Mouse (Mus musculus) MEL (cell line): ENCODE measurements around the gene F2. TPM values are rescaled to one million over a fixed set of nuclear protein-coding genes. Genes with fewer than 3 reads are reported as not detected.

Source experiments
- DNase-seq: peaks from one replicate; pipeline ENCODE4 v3.0.0; 2011; ENCODE audit warnings: low read depth, low spot score
- H3K27ac ChIP-seq: 2 replicates; pipeline ENCODE4 v1.5.1; 2012; ENCODE audit warnings: low read depth, mild to moderate bottlenecking, control low read depth, low read length, moderate library complexity; ENCODE audit not compliant: control insufficient read depth
- H3K27me3 ChIP-seq, 2 experiments: fragments of 150-350 bp in 1 of 2; sonication (generic) in 1 of 2; 2 replicates each; pipeline ENCODE4 v1.6.1; 2012; ENCODE audit warnings: low read length in 2 of 2, mild to moderate bottlenecking in 2 of 2, improper control_type of control experiment in 1 of 2, moderate library complexity in 1 of 2; ENCODE audit not compliant: insufficient read depth in 2 of 2, control insufficient read depth in 1 of 2
- H3K36me3 ChIP-seq, 2 experiments: 2 replicates each; pipeline ENCODE4 v1.6.1; 2012 to 2014; ENCODE audit warnings: low read length in 2 of 2, improper control_type of control experiment in 1 of 2, inconsistent platforms in 1 of 2, mild to moderate bottlenecking in 1 of 2; ENCODE audit not compliant: insufficient read depth in 2 of 2, control insufficient read depth in 1 of 2
- H3K4me1 ChIP-seq, 2 experiments: fragments of 150-350 bp in 1 of 2; sonication (generic) in 1 of 2; 2 replicates each; pipeline ENCODE4 v1.6.1; 2012; ENCODE audit warnings: low read length in 2 of 2, improper control_type of control experiment in 1 of 2, mild to moderate bottlenecking in 1 of 2; ENCODE audit not compliant: insufficient read depth in 2 of 2, control insufficient read depth in 1 of 2
- H3K4me3 ChIP-seq, 2 experiments: fragments of 150-350 bp in 1 of 2; sonication (generic) in 1 of 2; 2 replicates each; pipeline ENCODE4 v1.5.1; 2012; ENCODE audit warnings: low read depth in 2 of 2, low read length in 2 of 2, mild to moderate bottlenecking in 2 of 2, moderate library complexity in 2 of 2, control low read depth in 1 of 2, improper control_type of control experiment in 1 of 2; ENCODE audit not compliant: control insufficient read depth in 1 of 2, insufficient read depth in 1 of 2
- H3K79me2 ChIP-seq: 2 replicates; pipeline ENCODE4 v1.6.1; 2012; ENCODE audit warnings: mild to moderate bottlenecking, low read length, moderate library complexity; ENCODE audit not compliant: control insufficient read depth, poor library complexity, insufficient read depth
- H3K9ac ChIP-seq: 2 replicates; pipeline ENCODE4 v1.6.1; 2012; ENCODE audit warnings: low read depth, mild to moderate bottlenecking, control low read depth, low read length, moderate library complexity; ENCODE audit not compliant: control insufficient read depth, poor library complexity, severe bottlenecking
- H3K9me3 ChIP-seq: fragments of 150-350 bp; sonication (generic); replicated peaks from 2 replicates; pipeline ENCODE4 v1.6.1; 2012; ENCODE audit warnings: mild to moderate bottlenecking, low read length, improper control_type of control experiment, moderate library complexity; ENCODE audit not compliant: insufficient read depth
- CTCF ChIP-seq, 3 experiments: IDR thresholded peaks in 2 of 3; conservative IDR thresholded peaks in 1 of 3; 2 replicates each; pipeline ENCODE4 v1.5.1; 2011 to 2012; ENCODE audit warnings: low read length in 3 of 3, low read depth in 2 of 3, mild to moderate bottlenecking in 2 of 3, improper control_type of control experiment in 1 of 3, inconsistent platforms in 1 of 3, mixed read lengths in 1 of 3, moderate library complexity in 1 of 3; ENCODE audit not compliant: control insufficient read depth in 1 of 3, insufficient read depth in 1 of 3, poor library complexity in 1 of 3, severe bottlenecking in 1 of 3
- ELF1 ChIP-seq: IDR thresholded peaks from 2 replicates; pipeline ENCODE4 v1.6.1; 2014; ENCODE audit warnings: low read depth, mild to moderate bottlenecking, inconsistent platforms, low read length, improper control_type of control experiment, moderate library complexity
- ETS1 ChIP-seq: IDR thresholded peaks from 2 replicates; pipeline ENCODE4 v1.6.1; 2012; ENCODE audit warnings: low read depth, mild to moderate bottlenecking, inconsistent platforms, low read length, improper control_type of control experiment, moderate library complexity
- MAZ ChIP-seq: IDR thresholded peaks from 2 replicates; pipeline ENCODE4 v1.6.1; 2012; ENCODE audit warnings: low read depth, mild to moderate bottlenecking, inconsistent platforms, low read length, improper control_type of control experiment
- MEF2A ChIP-seq: IDR thresholded peaks from 2 replicates; pipeline ENCODE4 v1.6.1; 2014; ENCODE audit warnings: low read depth, mild to moderate bottlenecking, inconsistent platforms, low read length, improper control_type of control experiment; ENCODE audit not compliant: poor library complexity, insufficient replicate concordance, severe bottlenecking; ENCODE audit errors: extremely low read depth
- NELFE ChIP-seq: IDR thresholded peaks from 2 replicates; pipeline ENCODE4 v1.6.1; 2011; ENCODE audit warnings: low read depth, low read length, improper control_type of control experiment
- RAD21 ChIP-seq: IDR thresholded peaks from 2 replicates; pipeline ENCODE4 v1.6.1; 2011; ENCODE audit warnings: mild to moderate bottlenecking, low read depth, low read length, improper control_type of control experiment
- SMC3 ChIP-seq: IDR thresholded peaks from 2 replicates; pipeline ENCODE4 v1.6.1; 2011; ENCODE audit warnings: low read depth, low read length, improper control_type of control experiment
- USF1 ChIP-seq: IDR thresholded peaks from 2 replicates; pipeline ENCODE4 v1.6.1; 2014; ENCODE audit warnings: low read depth, mild to moderate bottlenecking, inconsistent platforms, low read length, improper control_type of control experiment, moderate library complexity
- ZC3H11A ChIP-seq: IDR thresholded peaks from 2 replicates; pipeline ENCODE4 v1.6.1; 2012; ENCODE audit warnings: low read depth, mild to moderate bottlenecking, inconsistent platforms, low read length, improper control_type of control experiment
- polyA plus RNA-seq, 2 experiments: library from polyadenylated mRNA; stranded (reverse) in 1 of 2; unstranded in 1 of 2; fragments of >175 nt in 1 of 2; fragments of >200 nt in 1 of 2; gene quantifications; 2 replicates each; pipeline versions ENCODE4 v1.2.1 to v1.2.4; 2012; ENCODE audit warnings: low replicate concordance in 2 of 2, low read depth in 1 of 2; ENCODE audit not compliant: insufficient read length in 2 of 2, insufficient read depth in 1 of 2, missing spikeins in 1 of 2
- total RNA-seq: library from RNA; depleted of rRNA; stranded (reverse); fragments of 300-350 nt; gene quantifications from 2 replicates; pipeline ENCODE4 v1.2.3, GENCODE M21; 2012

The F2 gene
- total and polyA plus RNA-seq, 3 experiments: 0.04 to 0.06 TPM; not detected in 1

GRCm38 (mm10) chr2:91682850-91683249 lies 46.6 kb upstream of the F2 start:
- H3K4me1 ChIP-seq: no peaks in the 10 kb centered on the region
- no peak overlapping the region for H3K9ac ChIP-seq
- TF ChIP-seq ELF1: no peak
- TF ChIP-seq CTCF (IDR thresholded peaks at IDR 0.05 in 2 of 3, conservative IDR thresholded peaks at IDR 0.05 in 1 of 3; ENCODE audit: control insufficient read depth in 1 of 3, insufficient read depth in 1 of 3, low read depth in 2 of 3, low read length in 3 of 3, poor library complexity in 1 of 3, severe bottlenecking in 1 of 3): peak; percentile 36 to 55 (median 40); a peak in 5 of 6 replicates
- TF ChIP-seq SMC3: peak; percentile 25; the same call in 1 of the 2 replicates
- peak; percentile 39 for TF ChIP-seq RAD21
- no peak for TF ChIP-seq MAZ
- no peak for TF ChIP-seq ZC3H11A
- H3K9me3 ChIP-seq: no peaks in the 10 kb centered on the region
- no peaks in the 10 kb centered on the region for H3K79me2 ChIP-seq
- no peak overlapping the region for H3K27ac ChIP-seq
- no peaks in the 10 kb centered on the region; a peak in 1 of 4 replicates for H3K36me3 ChIP-seq
- no peak overlapping the region for H3K4me3 ChIP-seq
- DNase-seq: peak; percentile 76
- no peaks in the 10 kb centered on the region for H3K27me3 ChIP-seq

- no peaks in the 10 kb centered on the region for H3K9me3 ChIP-seq
- TF ChIP-seq CTCF (IDR thresholded peaks at IDR 0.05 in 2 of 3, conservative IDR thresholded peaks at IDR 0.05 in 1 of 3; ENCODE audit: control insufficient read depth in 1 of 3, insufficient read depth in 1 of 3, low read depth in 2 of 3, low read length in 3 of 3, poor library complexity in 1 of 3, severe bottlenecking in 1 of 3) (no peak), NELFE (no peak), SMC3 (no peak), USF1 (no peak), ETS1 (no peak)
- H3K79me2 ChIP-seq: no peaks in the 10 kb centered on the region
- no peaks in the 10 kb centered on the region; a peak in 1 of 4 replicates for H3K36me3 ChIP-seq
- no peaks in the 10 kb centered on the region for H3K27me3 ChIP-seq
- no peak overlapping the region for H3K27ac ChIP-seq
- H3K4me3 ChIP-seq: no peak overlapping the region
- no peak for DNase-seq
- no peak overlapping the region for H3K9ac ChIP-seq
- H3K4me1 ChIP-seq: no peaks in the 10 kb centered on the region
These were observed 40.7 kb upstream of the F2 start for GRCm38 (mm10) chr2:91676961-91677360.

GRCm38 (mm10) chr2:91676420-91676819 lies 40.2 kb upstream of the F2 start:
- no peaks in the 10 kb centered on the region for H3K79me2 ChIP-seq
- H3K27ac ChIP-seq: no peak overlapping the region
- no peak for DNase-seq
- TF ChIP-seq MEF2A: no peak
- TF ChIP-seq, all 39 proteins: peak for 0
- no peaks in the 10 kb centered on the region for H3K27me3 ChIP-seq
- no peak overlapping the region for H3K9ac ChIP-seq
- H3K4me3 ChIP-seq: no peak overlapping the region
- no peaks in the 10 kb centered on the region; a peak in 1 of 4 replicates for H3K36me3 ChIP-seq
- H3K4me1 ChIP-seq: no peaks in the 10 kb centered on the region
- no peaks in the 10 kb centered on the region for H3K9me3 ChIP-seq
